Mouse (Mus musculus): ENCODE measurements around the gene Rnf207. TPM values are rescaled to one million over a fixed set of nuclear protein-coding genes. Genes with fewer than 3 reads are reported as not detected.
A peak's percentile ranks its signal among the peaks of the same experiment; 100 is the strongest.

The Rnf207 gene
- total and polyA plus RNA-seq, 2 experiments from 2014 or later = 5.7 to 6.6 TPM

DNA sequence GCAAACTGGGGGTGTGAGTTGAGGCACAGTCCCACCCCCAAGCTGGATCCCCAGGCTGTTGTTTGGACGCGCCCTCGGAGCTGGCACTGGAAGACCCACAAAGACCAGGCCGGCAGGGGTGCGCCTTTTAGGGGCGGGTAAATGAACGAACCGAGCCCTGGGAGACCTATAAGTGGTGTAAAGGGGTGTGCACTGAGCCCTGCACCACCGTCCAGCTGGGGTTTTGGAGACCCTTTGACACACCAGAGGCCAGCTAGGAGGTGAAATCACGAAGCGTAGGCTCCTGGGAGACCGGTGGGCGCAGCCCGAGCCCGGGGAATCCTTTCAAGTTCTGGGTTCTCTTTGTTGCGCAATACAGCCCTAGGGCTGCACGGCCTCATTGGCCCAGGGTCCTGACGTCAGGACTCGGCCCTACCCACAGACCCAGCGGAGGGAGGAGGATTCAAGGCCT, 44.1 kb downstream of the Rnf207 start:
- H3K27ac ChIP-seq = peak overlapping the region; percentile 75; the same call in 1 of the 2 replicates
- no peak for TF ChIP-seq CTCF (IDR thresholded peaks at IDR 0.05; ENCODE audit: low read depth)
- H3K4me3 ChIP-seq (ENCODE audit: low read length) = peak overlapping the region; percentile 61
- H3K36me3 ChIP-seq (ENCODE audit: insufficient read depth, low read length) = no peaks in the 10 kb centered on the region
- H3K4me1 ChIP-seq (ENCODE audit: insufficient read depth, low read length) = peaks cover 10% of the 10 kb centered on the region; the same call in 1 of the 2 replicates
- no peaks in the 10 kb centered on the region; the same call in 1 of the 2 replicates for H3K27me3 ChIP-seq (ENCODE audit: insufficient read depth, low read length)
- peak; percentile 66 for DNase-seq (ENCODE audit: low spot score)
- whole genome bisulfite sequencing = 4% methylated on average over 20 of the region's 20 CpGs
- H3K9me3 ChIP-seq (ENCODE audit: low read length) = no peaks in the 10 kb centered on the region
- H3K9ac ChIP-seq (replicated peaks; ENCODE audit: low read length) = peak overlapping the region; percentile 79
- peak overlapping the region; percentile 86 for H3K4me2 ChIP-seq (ENCODE audit: low read depth, low read length)
- 0 out of 2 replicates have a peak, but pooled peaks have one; percentile 18 for ATAC-seq

DNA sequence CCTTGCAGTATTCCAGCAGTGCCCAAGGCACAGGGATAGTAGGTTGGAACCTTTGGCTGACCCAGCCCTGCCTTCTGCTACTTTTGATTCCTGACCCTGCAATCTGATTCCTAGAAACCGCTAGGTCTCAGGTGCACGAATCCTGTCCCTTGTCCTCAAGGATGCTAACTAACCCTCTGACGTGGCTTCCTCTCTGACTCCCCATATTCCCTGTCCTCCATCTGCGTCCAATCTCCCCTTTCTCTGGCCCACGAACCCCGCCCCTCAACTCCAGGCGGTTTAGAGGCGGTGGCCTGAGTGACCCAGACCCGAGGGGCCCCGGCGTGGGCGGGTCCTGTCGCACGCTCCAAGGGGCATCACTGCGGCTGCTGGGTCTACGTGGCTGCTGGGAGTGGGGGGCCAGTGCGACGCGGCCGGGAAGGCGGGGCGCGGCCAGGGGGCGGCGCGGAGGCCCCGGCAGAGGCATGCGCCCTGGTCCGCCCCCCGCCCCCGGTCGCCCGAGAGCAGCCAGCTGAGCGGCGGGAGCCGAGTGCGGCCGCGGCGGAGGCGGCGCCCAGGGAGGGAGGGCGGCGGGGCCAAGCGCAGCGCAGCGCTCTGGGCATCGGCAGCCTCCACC, 45.1 kb downstream of the Rnf207 start, which contains the start of gene Gpr153:
TSS of gene Gpr153 (plus strand) at position 612 of the 616 bp plus-strand sequence.
- H3K4me3 ChIP-seq (ENCODE audit: low read length) = peak within 1 kb of the TSS; percentile 61
- H3K9me3 ChIP-seq (ENCODE audit: low read length) = no peaks in the 10 kb centered on the region
- no peak for TF ChIP-seq CTCF (IDR thresholded peaks at IDR 0.05; ENCODE audit: low read depth)
- no peaks in the 10 kb centered on the region for H3K27me3 ChIP-seq (ENCODE audit: insufficient read depth, low read length)
- H3K27ac ChIP-seq = peak within 1 kb of the TSS; percentile 75
- peak; percentile 77 for DNase-seq (ENCODE audit: low spot score)
- H3K36me3 ChIP-seq (ENCODE audit: insufficient read depth, low read length) = no peaks in the 10 kb centered on the region
- H3K9ac ChIP-seq (replicated peaks; ENCODE audit: low read length) = peak within 1 kb of the TSS; percentile 79
- WGBS = 1% methylated on average over 25 of the region's 48 CpGs
- ATAC-seq = peak; percentile 66
- H3K4me2 ChIP-seq (ENCODE audit: low read depth, low read length) = peak within 1 kb of the TSS; percentile 86
- peaks cover 8% of the 10 kb centered on the region; the same call in 1 of the 2 replicates for H3K4me1 ChIP-seq (ENCODE audit: insufficient read depth, low read length)

- whole genome bisulfite sequencing = 33% methylated on average over 3 of the region's 3 CpGs
- H3K9me3 ChIP-seq (ENCODE audit: low read length) = no peaks in the 10 kb centered on the region
- peaks cover 7% of the 10 kb centered on the region; the same call in 1 of the 2 replicates for H3K4me1 ChIP-seq (ENCODE audit: insufficient read depth, low read length)
- no peak for DNase-seq (ENCODE audit: low spot score)
- peak overlapping the region; percentile 61; the same call in 1 of the 2 replicates for H3K4me3 ChIP-seq (ENCODE audit: low read length)
- no peaks in the 10 kb centered on the region for H3K36me3 ChIP-seq (ENCODE audit: insufficient read depth, low read length)
- H3K9ac ChIP-seq (replicated peaks; ENCODE audit: low read length) = no peak overlapping the region
- H3K27me3 ChIP-seq (ENCODE audit: insufficient read depth, low read length) = no peaks in the 10 kb centered on the region
- TF ChIP-seq CTCF (IDR thresholded peaks at IDR 0.05; ENCODE audit: low read depth) = no peak
- ATAC-seq = no peak
- peak overlapping the region; percentile 86 for H3K4me2 ChIP-seq (ENCODE audit: low read depth, low read length)
- peak overlapping the region; percentile 75 for H3K27ac ChIP-seq
Measured at GRCm38 (mm10) chr4:152273191-152273590, 45.6 kb downstream of the Rnf207 start.

DNA sequence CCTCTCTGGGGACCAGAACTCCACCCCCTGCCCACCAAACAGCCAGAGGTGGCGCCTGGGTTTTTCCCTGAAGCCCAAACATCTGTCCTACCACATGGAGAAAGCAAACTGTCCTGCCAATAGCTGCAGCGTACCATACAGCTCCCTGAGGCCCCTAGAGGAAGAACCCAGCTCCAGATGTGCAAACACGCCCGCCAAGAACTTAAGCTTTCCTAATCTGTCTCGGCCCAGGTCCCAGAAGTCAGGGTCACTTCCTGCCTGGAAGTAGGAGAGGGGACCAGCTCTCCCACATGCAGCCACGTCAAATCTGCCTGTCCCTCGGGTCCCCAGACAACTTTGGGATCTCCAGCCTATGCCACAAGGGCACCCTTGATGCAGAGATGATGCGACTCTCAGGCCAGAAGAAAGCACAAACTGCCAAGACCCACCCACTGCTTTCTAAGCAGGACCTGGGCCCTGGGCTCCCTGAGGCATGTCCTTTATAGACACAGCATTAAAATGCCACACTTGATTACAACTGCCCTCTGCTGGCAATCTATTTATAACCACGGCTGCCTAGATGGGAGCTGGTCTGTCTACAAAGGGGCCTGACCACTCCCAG, 46.2 kb downstream of the Rnf207 start:
- peaks cover 7% of the 10 kb centered on the region; the same call in 1 of the 2 replicates for H3K4me1 ChIP-seq (ENCODE audit: insufficient read depth, low read length)
- no peak overlapping the region for H3K4me2 ChIP-seq (ENCODE audit: low read depth, low read length)
- no peaks in the 10 kb centered on the region for H3K27me3 ChIP-seq (ENCODE audit: insufficient read depth, low read length)
- peak; percentile 48 for TF ChIP-seq CTCF (IDR thresholded peaks at IDR 0.05; ENCODE audit: low read depth)
- DNase-seq (ENCODE audit: low spot score) (peak; percentile 65), ATAC-seq (no peak)
- no peaks in the 10 kb centered on the region for H3K36me3 ChIP-seq (ENCODE audit: insufficient read depth, low read length)
- no peak overlapping the region for H3K4me3 ChIP-seq (ENCODE audit: low read length)
- no peaks in the 10 kb centered on the region for H3K9me3 ChIP-seq (ENCODE audit: low read length)
- no peak overlapping the region for H3K9ac ChIP-seq (replicated peaks; ENCODE audit: low read length)
- WGBS = 38% methylated on average over 9 of the region's 9 CpGs
- H3K27ac ChIP-seq = peak overlapping the region; percentile 75

DNA sequence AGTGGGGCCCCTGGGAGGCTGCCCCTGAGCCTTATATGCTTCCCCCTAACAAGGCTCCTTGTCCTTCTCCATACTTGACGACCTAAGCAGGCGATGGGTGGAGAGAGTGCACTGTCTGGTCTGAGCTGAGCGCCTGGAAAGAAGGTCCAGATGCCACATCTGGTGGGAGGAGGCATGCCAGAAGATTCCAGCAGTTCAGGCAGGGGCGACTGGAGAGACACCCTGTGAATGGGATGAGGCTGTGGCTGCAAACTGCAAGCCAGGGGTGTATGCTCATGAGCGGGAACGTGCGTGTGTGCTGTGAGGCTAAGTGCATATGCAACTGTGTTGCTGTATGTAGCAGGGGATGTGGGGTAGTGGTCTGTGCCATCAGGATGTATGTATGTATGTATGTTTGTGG, 46.8 kb downstream of the Rnf207 start:
- Histone ChIP-seq H3K36me3 (ENCODE audit: insufficient read depth, low read length) (no peaks in the 10 kb centered on the region), H3K4me2 (ENCODE audit: low read depth, low read length) (no peak overlapping the region), H3K4me3 (ENCODE audit: low read length) (no peak overlapping the region), H3K27me3 (ENCODE audit: insufficient read depth, low read length) (no peaks in the 10 kb centered on the region), H3K4me1 (ENCODE audit: insufficient read depth, low read length) (peaks cover 7% of the 10 kb centered on the region; the same call in 1 of the 2 replicates), H3K9me3 (ENCODE audit: low read length) (no peaks in the 10 kb centered on the region), H3K27ac (no peak overlapping the region), H3K9ac (replicated peaks; ENCODE audit: low read length) (no peak overlapping the region)
- no peak for TF ChIP-seq CTCF (IDR thresholded peaks at IDR 0.05; ENCODE audit: low read depth)
- WGBS = 79% methylated on average over 7 of the region's 7 CpGs
- ATAC-seq (no peak), DNase-seq (ENCODE audit: low spot score) (no peak)

DNA sequence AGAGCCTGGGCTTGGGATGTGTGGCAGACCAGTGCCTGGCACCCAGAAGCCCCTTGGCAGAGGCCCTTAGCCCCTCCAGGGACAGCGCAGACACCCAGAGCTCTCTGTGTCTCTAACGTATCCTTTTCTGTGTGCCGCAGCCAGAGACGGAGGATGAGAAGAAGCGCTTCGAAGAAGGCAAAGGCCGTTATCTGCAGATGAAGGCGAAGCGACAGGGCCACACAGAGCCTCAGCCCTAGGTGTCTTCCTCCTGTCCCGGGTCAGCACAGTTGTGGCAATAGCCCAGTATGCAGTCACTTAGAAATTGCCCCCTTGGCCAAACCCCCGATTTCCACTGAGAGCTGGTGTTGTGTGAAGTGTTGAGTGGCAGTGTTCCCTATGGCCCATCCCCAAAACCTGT, 47.5 kb downstream of the Rnf207 start:
- DNase-seq (ENCODE audit: low spot score) (no peak), ATAC-seq (no peak)
- H3K9me3 ChIP-seq (ENCODE audit: low read length) = no peaks in the 10 kb centered on the region
- no peaks in the 10 kb centered on the region for H3K27me3 ChIP-seq (ENCODE audit: insufficient read depth, low read length)
- WGBS = 90% methylated on average over 11 of the region's 11 CpGs
- peaks cover 7% of the 10 kb centered on the region; the same call in 1 of the 2 replicates for H3K4me1 ChIP-seq (ENCODE audit: insufficient read depth, low read length)
- no peaks in the 10 kb centered on the region for H3K36me3 ChIP-seq (ENCODE audit: insufficient read depth, low read length)
- H3K9ac ChIP-seq (replicated peaks; ENCODE audit: low read length) = no peak overlapping the region
- H3K4me2 ChIP-seq (ENCODE audit: low read depth, low read length) = no peak overlapping the region
- no peak for TF ChIP-seq CTCF (IDR thresholded peaks at IDR 0.05; ENCODE audit: low read depth)
- no peak overlapping the region for H3K4me3 ChIP-seq (ENCODE audit: low read length)
- H3K27ac ChIP-seq = no peak overlapping the region

All from hindbrain, postnatal 0 days (tissue).